Mouse (Mus musculus): ENCODE measurements at regions not wholly inside any gene's neighbourhood (a gene's known extent, or its start where the extent isn't known, plus 50 kb on each side); places are given as distances from the start of the nearest gene placed in this dataset.

- TF ChIP-seq GATA1 (IDR thresholded peaks at IDR 0.05; ENCODE audit: borderline replicate concordance, low read length) (no peak), FLI1 (IDR thresholded peaks at IDR 0.05; ENCODE audit: low read length) (no peak)
These were observed 440.1 kb upstream of the Apob start for GRCm38 (mm10) chr12:7537389-7537788.

All from megakaryocyte, embryonic 14.5 days (primary cell).